Mouse (Mus musculus): ENCODE results near the gene Gm47995. TPM values are rescaled to one million over a fixed set of nuclear protein-coding genes. Genes with fewer than 3 reads are reported as not detected.

Gm47995 gene
- polyA plus RNA-seq, 1 experiment, result 1.3 TPM

DNA sequence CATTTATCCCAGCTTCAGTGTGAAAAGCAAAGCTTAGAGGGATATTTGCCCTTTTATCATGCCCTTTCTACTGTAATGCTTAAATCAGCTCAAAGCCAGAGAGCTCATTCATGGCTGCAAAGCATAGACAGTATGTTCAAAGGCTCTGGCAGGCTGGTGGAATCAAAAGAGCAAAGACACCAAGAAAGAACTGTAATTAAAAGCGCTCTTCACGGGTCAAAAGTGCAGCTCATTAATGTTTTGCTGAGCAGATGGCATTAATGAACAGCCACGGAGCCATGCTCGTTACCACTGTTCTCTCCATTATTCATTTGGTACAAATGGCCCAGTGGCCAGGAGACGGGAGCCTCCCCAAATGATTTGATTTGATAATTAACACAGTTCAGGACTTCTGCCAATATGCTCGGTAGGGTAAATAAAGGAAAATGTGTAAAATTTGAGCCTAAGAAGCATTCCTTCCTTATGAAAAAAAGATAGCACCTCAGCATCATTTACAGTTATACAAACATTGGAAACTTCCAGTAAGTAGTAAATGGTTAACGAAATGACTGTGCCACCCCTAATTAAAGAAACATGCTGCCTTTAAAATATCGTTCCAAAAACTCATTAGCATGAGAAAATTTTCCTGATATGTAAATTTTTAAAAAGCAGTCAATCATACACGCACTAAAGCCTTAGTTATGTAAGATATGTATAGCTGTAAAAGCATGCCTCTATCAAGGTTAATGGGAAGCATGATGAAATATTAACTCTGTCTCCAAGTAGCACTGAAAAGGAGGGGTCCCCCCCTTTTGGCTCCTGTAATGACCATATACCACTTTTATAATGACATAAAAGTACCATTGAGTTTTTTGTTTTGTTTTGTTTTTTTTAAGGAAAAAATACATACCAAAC is 40.0 kb upstream of the Gm47995 start:
- TF ChIP-seq CTCF (IDR thresholded peaks at IDR 0.05; ENCODE audit: control insufficient read depth, insufficient read depth, insufficient replicate concordance, low read depth, low read length) (no peak), POLR2A (IDR thresholded peaks at IDR 0.05; ENCODE audit: control insufficient read depth, low read depth, low read length) (no peak)
- Histone ChIP-seq H3K4me3 (ENCODE audit: control insufficient read depth, low read depth, low read length) (no peak overlapping the region), H3K27me3 (ENCODE audit: control insufficient read depth, insufficient read depth, low read length) (no peaks in the 10 kb centered on the region), H3K36me3 (ENCODE audit: control insufficient read depth, insufficient read depth, low read length) (no peaks in the 10 kb centered on the region), H3K4me1 (ENCODE audit: control insufficient read depth, insufficient read depth, low read length) (no peaks in the 10 kb centered on the region; the same call in 1 of the 2 replicates), H3K27ac (ENCODE audit: control insufficient read depth, insufficient read depth, low read depth, low read length) (no peak overlapping the region)

DNA sequence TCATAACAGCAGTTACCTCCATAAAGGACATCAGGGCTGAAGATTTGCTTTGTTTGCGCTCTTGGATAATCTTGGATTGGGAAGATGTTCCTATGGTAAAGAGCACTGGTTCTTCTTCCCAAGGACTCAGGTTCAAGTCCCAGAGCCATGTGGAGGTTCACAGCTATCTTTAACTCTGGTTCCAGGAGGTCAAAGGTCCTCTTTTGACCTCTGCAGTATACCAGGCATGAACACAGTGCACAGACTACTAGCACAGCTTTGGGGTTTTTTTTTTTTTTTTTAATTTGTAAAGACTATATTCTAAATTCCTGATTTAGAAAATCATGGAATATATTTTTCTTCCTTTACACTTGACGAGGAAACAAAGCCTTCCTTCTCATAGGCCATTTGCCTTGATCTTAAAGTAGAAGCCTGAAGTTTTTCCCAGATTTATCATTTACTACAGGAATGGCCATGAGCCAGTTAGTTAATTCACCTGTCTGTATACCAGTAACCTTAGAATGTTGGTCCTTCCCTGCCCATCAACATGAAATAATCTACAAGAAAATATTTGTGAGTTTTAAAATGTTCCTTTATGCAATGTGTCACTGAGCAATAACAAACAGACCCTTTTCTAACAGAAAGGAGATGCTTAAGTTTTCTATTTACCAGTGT is 39.3 kb upstream of the Gm47995 start:
- TF ChIP-seq CTCF (IDR thresholded peaks at IDR 0.05; ENCODE audit: control insufficient read depth, insufficient read depth, insufficient replicate concordance, low read depth, low read length) (no peak), POLR2A (IDR thresholded peaks at IDR 0.05; ENCODE audit: control insufficient read depth, low read depth, low read length) (no peak)
- H3K4me1 ChIP-seq (ENCODE audit: control insufficient read depth, insufficient read depth, low read length), result no peaks in the 10 kb centered on the region
- no peaks in the 10 kb centered on the region for H3K27me3 ChIP-seq (ENCODE audit: control insufficient read depth, insufficient read depth, low read length)
- H3K4me3 ChIP-seq (ENCODE audit: control insufficient read depth, low read depth, low read length), result no peak overlapping the region
- H3K36me3 ChIP-seq (ENCODE audit: control insufficient read depth, insufficient read depth, low read length), result no peaks in the 10 kb centered on the region
- no peak overlapping the region for H3K27ac ChIP-seq (ENCODE audit: control insufficient read depth, insufficient read depth, low read depth, low read length)

GRCm38 (mm10) chr1:151166031-151166430 is 32.2 kb upstream of the Gm47995 start:
- Histone ChIP-seq H3K27ac (ENCODE audit: control insufficient read depth, insufficient read depth, low read depth, low read length) (no peak overlapping the region), H3K27me3 (ENCODE audit: control insufficient read depth, insufficient read depth, low read length) (no peaks in the 10 kb centered on the region), H3K36me3 (ENCODE audit: control insufficient read depth, insufficient read depth, low read length) (no peaks in the 10 kb centered on the region), H3K4me3 (ENCODE audit: control insufficient read depth, low read depth, low read length) (no peak overlapping the region), H3K4me1 (ENCODE audit: control insufficient read depth, insufficient read depth, low read length) (no peaks in the 10 kb centered on the region)
- TF ChIP-seq POLR2A (IDR thresholded peaks at IDR 0.05; ENCODE audit: control insufficient read depth, low read depth, low read length) (no peak), CTCF (IDR thresholded peaks at IDR 0.05; ENCODE audit: control insufficient read depth, insufficient read depth, insufficient replicate concordance, low read depth, low read length) (no peak)

DNA sequence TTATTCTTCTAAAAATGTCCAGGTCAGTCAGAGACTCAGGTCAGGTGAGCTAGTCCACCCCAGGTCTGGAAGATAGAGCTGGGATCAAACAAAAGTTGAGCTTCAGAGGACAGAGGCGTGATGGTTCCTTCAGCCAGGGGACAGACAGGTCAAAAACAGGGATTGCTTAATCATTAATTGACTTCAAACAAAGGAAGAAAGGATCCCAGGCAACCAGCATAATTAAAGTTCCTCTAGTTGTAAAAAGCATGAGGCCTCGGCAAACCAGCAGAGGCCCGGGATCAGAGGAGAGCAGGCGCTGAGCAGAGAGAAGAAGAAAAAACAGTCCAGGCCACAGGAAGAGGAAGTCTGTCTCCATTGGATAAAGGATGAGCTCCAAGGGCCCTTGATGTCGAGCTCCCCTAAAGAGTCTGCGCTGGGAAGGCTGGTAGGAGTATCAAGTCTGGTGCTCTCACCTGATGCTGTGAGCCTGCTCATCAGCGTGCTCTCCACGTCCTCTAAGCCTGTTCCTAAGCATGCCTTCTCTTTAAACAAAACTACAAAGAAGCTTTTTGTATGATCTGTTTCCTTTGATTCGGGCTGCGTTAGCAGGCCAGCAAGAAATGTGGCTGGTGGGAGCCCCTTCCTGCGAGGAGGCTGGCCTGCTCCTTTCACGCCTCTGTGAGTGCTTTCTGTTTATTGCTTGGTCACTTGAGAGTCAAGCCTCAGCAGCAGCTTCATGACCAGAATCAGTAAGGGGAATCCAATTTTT is 30.8 kb upstream of the Gm47995 start:
- H3K27ac ChIP-seq (ENCODE audit: control insufficient read depth, insufficient read depth, low read depth, low read length), result no peak overlapping the region

GRCm38 (mm10) chr1:151168637-151169036 is 29.6 kb upstream of the Gm47995 start:
- Histone ChIP-seq H3K27me3 (ENCODE audit: control insufficient read depth, insufficient read depth, low read length) (no peaks in the 10 kb centered on the region), H3K4me3 (ENCODE audit: control insufficient read depth, low read depth, low read length) (no peak overlapping the region), H3K27ac (ENCODE audit: control insufficient read depth, insufficient read depth, low read depth, low read length) (no peak overlapping the region), H3K36me3 (ENCODE audit: control insufficient read depth, insufficient read depth, low read length) (no peaks in the 10 kb centered on the region), H3K4me1 (ENCODE audit: control insufficient read depth, insufficient read depth, low read length) (no peaks in the 10 kb centered on the region)
- TF ChIP-seq POLR2A (IDR thresholded peaks at IDR 0.05; ENCODE audit: control insufficient read depth, low read depth, low read length) (no peak), CTCF (IDR thresholded peaks at IDR 0.05; ENCODE audit: control insufficient read depth, insufficient read depth, insufficient replicate concordance, low read depth, low read length) (no peak)

More for the DNA sequence above, 30.8 kb upstream of the Gm47995 start:
- no peaks in the 10 kb centered on the region for H3K4me1 ChIP-seq (ENCODE audit: control insufficient read depth, insufficient read depth, low read length)
- H3K36me3 ChIP-seq (ENCODE audit: control insufficient read depth, insufficient read depth, low read length), result no peaks in the 10 kb centered on the region
- H3K27me3 ChIP-seq (ENCODE audit: control insufficient read depth, insufficient read depth, low read length), result no peaks in the 10 kb centered on the region
- TF ChIP-seq POLR2A (IDR thresholded peaks at IDR 0.05; ENCODE audit: control insufficient read depth, low read depth, low read length), result no peak
- TF ChIP-seq CTCF (IDR thresholded peaks at IDR 0.05; ENCODE audit: control insufficient read depth, insufficient read depth, insufficient replicate concordance, low read depth, low read length), result no peak
- H3K4me3 ChIP-seq (ENCODE audit: control insufficient read depth, low read depth, low read length), result no peak overlapping the region

DNA sequence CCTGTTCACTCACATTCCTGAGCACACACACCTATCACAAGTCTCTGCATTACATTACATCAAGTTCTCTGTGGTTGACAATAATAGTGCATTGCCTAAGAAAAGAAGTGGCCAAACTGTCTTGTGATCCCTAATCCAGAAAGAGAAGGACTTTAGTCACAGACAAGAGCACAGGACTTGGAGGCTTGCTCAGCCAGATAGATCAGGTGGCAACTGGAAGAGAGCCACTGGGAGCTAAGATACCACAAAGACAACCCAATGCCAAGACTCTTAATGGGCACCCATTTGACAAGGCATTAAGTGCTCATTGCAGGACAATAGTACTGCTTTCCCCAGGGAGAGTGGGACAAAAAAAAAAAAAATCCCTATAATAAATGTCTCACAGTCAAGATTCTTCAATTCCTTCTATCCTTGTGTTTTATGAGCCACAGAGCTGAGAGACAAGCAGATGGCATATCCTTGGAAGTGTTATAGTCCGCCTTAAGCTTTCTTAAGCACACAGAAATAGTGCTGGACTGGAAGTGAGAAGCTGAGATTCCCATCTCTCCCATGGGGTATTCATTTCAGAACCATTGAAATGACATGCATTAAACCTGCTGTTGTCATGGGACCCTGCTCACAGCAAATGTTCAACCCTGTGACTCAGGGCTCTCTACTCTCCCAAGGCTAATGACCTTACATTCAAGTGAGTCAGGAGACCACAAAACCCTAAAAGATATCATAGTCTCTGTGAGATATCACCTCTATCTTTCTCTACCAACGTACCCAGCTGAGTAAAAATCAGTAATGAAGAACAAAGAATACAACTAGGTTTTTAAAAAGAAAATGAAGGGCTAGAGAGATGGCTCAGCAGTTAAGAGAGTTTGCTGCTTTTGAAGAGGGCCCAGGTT is 26.4 kb upstream of the Gm47995 start:
- Histone ChIP-seq H3K4me1 (ENCODE audit: control insufficient read depth, insufficient read depth, low read length) (no peaks in the 10 kb centered on the region; the same call in 1 of the 2 replicates), H3K4me3 (ENCODE audit: control insufficient read depth, low read depth, low read length) (no peak overlapping the region), H3K36me3 (ENCODE audit: control insufficient read depth, insufficient read depth, low read length) (no peaks in the 10 kb centered on the region), H3K27ac (ENCODE audit: control insufficient read depth, insufficient read depth, low read depth, low read length) (no peak overlapping the region), H3K27me3 (ENCODE audit: control insufficient read depth, insufficient read depth, low read length) (no peaks in the 10 kb centered on the region)
- TF ChIP-seq CTCF (IDR thresholded peaks at IDR 0.05; ENCODE audit: control insufficient read depth, insufficient read depth, insufficient replicate concordance, low read depth, low read length) (no peak), POLR2A (IDR thresholded peaks at IDR 0.05; ENCODE audit: control insufficient read depth, low read depth, low read length) (no peak)
